Mouse (Mus musculus) E14TG2a.4 (cell line): ENCODE data around the gene Fance.

ENCODE experiments used
- CTCF ChIP-seq: conservative IDR thresholded peaks from 2 replicates; pipeline ENCODE4 v1.5.1; 2014; ENCODE audit warnings: low read length
- POU5F1 ChIP-seq: IDR thresholded peaks from 2 replicates; pipeline ENCODE4 v1.6.1; 2014; ENCODE audit warnings: low read length, borderline replicate concordance

GRCm38 (mm10) chr17:28271537-28272266, 41.6 kb upstream of the Fance start:
- no peak for TF ChIP-seq CTCF
- TF ChIP-seq POU5F1, result no peak
